ENCODE assay signal across 11 mouse cellular contexts in genomic region chr2:22807312-22807711, GRCm38 (mm10). TPM values are rescaled to one million over a fixed set of nuclear protein-coding genes. Genes with fewer than 3 reads are reported as not detected.
DNase-seq lines count a peak whose midpoint lies in the region; ATAC-seq and TF ChIP-seq lines count a peak whose summit lies in the region.
"Had no signal": no experiment of that assay in that cellular context is flagged by ENCODE, and none has a peak within 500 bp of the region (broad histone marks: within the 10 kb centered on the region; RNA-seq: fewer than 3 reads in every experiment).

No protein-coding gene starts in this region.

- H3K27me3 ChIP-seq in G1E (ENCODE audit: insufficient read depth, low read length) = no peaks in the 10 kb centered on the region
- H3K27me3 ChIP-seq in liver, postnatal 0 days (ENCODE audit: insufficient read depth, low read length) = no peaks in the 10 kb centered on the region
- no peaks in the 10 kb centered on the region for H3K27me3 ChIP-seq in hindbrain, embryonic 16.5 days (replicated peaks; ENCODE audit: control insufficient read depth, insufficient read depth, low read length)
- no peaks in the 10 kb centered on the region for H3K27me3 ChIP-seq in kidney, embryonic 16.5 days (ENCODE audit: insufficient read depth, low read length)

- H3K36me3 ChIP-seq in G1E (replicated peaks) = peaks cover 78% of the 10 kb centered on the region
- no peaks in the 10 kb centered on the region for H3K36me3 ChIP-seq in liver, postnatal 0 days (replicated peaks; ENCODE audit: insufficient read depth, low read length)
- no peaks in the 10 kb centered on the region for H3K36me3 ChIP-seq in hindbrain, embryonic 16.5 days (ENCODE audit: control insufficient read depth, insufficient read depth, low read length)
- H3K36me3 ChIP-seq in kidney, embryonic 16.5 days (ENCODE audit: insufficient read depth, low read length) = no peaks in the 10 kb centered on the region

- 0 out of 2 replicates have a peak, but pooled peaks have one; percentile 35 for ATAC-seq in G1E (ENCODE audit: extremely low read depth, insufficient number of reproducible peaks, low FRiP score, poor library complexity, severe bottlenecking)
- ATAC-seq in liver, postnatal 0 days = peak; percentile 64
- no peak for ATAC-seq in hindbrain, embryonic 16.5 days
- ATAC-seq in kidney, embryonic 16.5 days (ENCODE audit: low FRiP score, low TSS enrichment) = no peak

- H3K9me3 ChIP-seq in G1E (replicated peaks) = no peaks in the 10 kb centered on the region
- no peaks in the 10 kb centered on the region for H3K9me3 ChIP-seq in liver, postnatal 0 days (ENCODE audit: low read length)
- H3K9me3 ChIP-seq in hindbrain, embryonic 16.5 days (ENCODE audit: control insufficient read depth, low read length) = no peaks in the 10 kb centered on the region
- H3K9me3 ChIP-seq in kidney, embryonic 16.5 days (ENCODE audit: low read length) = no peaks in the 10 kb centered on the region

- WGBS in liver, postnatal 0 days (ENCODE audit: insufficient replicate concordance) = 22% methylated on average over 1 of the region's 1 CpGs
- WGBS in hindbrain, embryonic 16.5 days = 56% methylated on average over 1 of the region's 1 CpGs
- 23% methylated on average over 1 of the region's 1 CpGs for WGBS in kidney, embryonic 16.5 days

- peak; percentile 66 for DNase-seq in B cell, adult 2 months
- DNase-seq in G1E (ENCODE audit: low spot score) = peak; percentile 20
- DNase-seq in liver, postnatal 0 days = no peak
- peak; percentile 81 to 83 for DNase-seq in spleen, postnatal 36 days (ENCODE audit: low spot score in 2 of 2)
- DNase-seq in frontal cortex, postnatal 14 days (ENCODE audit: low spot score in 2 of 2) = no peak
- DNase-seq: adrenal gland, postnatal 36 days; cerebellum, adult 9-11 months; heart, postnatal 14 days had no signal

- no peak overlapping the region for H3K4me2 ChIP-seq in liver, postnatal 0 days (ENCODE audit: low read depth, low read length)
- no peak overlapping the region for H3K4me2 ChIP-seq in hindbrain, embryonic 16.5 days (ENCODE audit: low read length)
- no peak overlapping the region for H3K4me2 ChIP-seq in kidney, embryonic 16.5 days (replicated peaks; ENCODE audit: low read depth, low read length)

- 0 out of 2 replicates have a peak, but pooled peaks have one; percentile 15 for TF ChIP-seq EP300 in liver, postnatal 0 days (IDR thresholded peaks at IDR 0.05; ENCODE audit: low read depth)

- peak overlapping the region; percentile 49 for H3K27ac ChIP-seq in liver, postnatal 0 days (ENCODE audit: low read depth)
- H3K27ac ChIP-seq in hindbrain, embryonic 16.5 days (ENCODE audit: low read depth, low read length) = no peak overlapping the region
- no peak overlapping the region for H3K27ac ChIP-seq in kidney, embryonic 16.5 days (ENCODE audit: low read length)
- H3K27ac ChIP-seq: kidney, postnatal 0 days had no signal

- H3K9ac ChIP-seq in liver, postnatal 0 days (replicated peaks) = no peak overlapping the region
- H3K9ac ChIP-seq in hindbrain, embryonic 16.5 days (ENCODE audit: low read depth, low read length) = no peak overlapping the region
- H3K9ac ChIP-seq in kidney, embryonic 16.5 days (replicated peaks; ENCODE audit: low read length) = no peak overlapping the region

- no peak for TF ChIP-seq CTCF in G1E (IDR thresholded peaks at IDR 0.05; ENCODE audit: low read depth, low read length)
- TF ChIP-seq CTCF in liver, postnatal 0 days (IDR thresholded peaks at IDR 0.05; ENCODE audit: low read depth) = no peak

- no peak overlapping the region for H3K4me3 ChIP-seq in G1E (ENCODE audit: low read depth, low read length)
- no peak overlapping the region for H3K4me3 ChIP-seq in liver, postnatal 0 days (ENCODE audit: low read depth, low read length)
- H3K4me3 ChIP-seq in hindbrain, embryonic 16.5 days (ENCODE audit: low read length) = no peak overlapping the region
- H3K4me3 ChIP-seq in kidney, embryonic 16.5 days (ENCODE audit: low read length) = no peak overlapping the region

- peaks cover 61% of the 10 kb centered on the region for H3K4me1 ChIP-seq in G1E (ENCODE audit: insufficient read depth, low read depth, low read length)
- peaks cover 10% of the 10 kb centered on the region for H3K4me1 ChIP-seq in liver, postnatal 0 days (ENCODE audit: insufficient read depth)
- no peaks in the 10 kb centered on the region for H3K4me1 ChIP-seq in hindbrain, embryonic 16.5 days (ENCODE audit: control insufficient read depth, insufficient read depth, low read depth, low read length)
- no peaks in the 10 kb centered on the region for H3K4me1 ChIP-seq in kidney, embryonic 16.5 days (ENCODE audit: insufficient read depth, low read length)

RNA-seq across cellular contexts. Expression of gene Apbb1ip, which starts 33.4 kb away (rescaled TPM):
- total RNA-seq in G1E (2014; fragmentation: Nextera tagmentation) (87.0 and 108 TPM in 2 replicates), G1E (2017) (11.4 and 13.6 TPM in 2 replicates)
- 78.2 and 83.9 TPM in 2 replicates for polyA plus RNA-seq in G1E (2012)
- 7.7 and 11.3 TPM in 2 replicates for polyA plus RNA-seq in liver, postnatal 0 days (2015; fragmentation: Nextera tagmentation; extraction: Ambion mirVana)
- 0.86 and 2.1 TPM in 2 replicates for polyA plus RNA-seq in hindbrain, embryonic 16.5 days (2015; fragmentation: Nextera tagmentation; extraction: Ambion mirVana)
- polyA plus RNA-seq in kidney, embryonic 16.5 days (2015; fragmentation: Nextera tagmentation; extraction: Ambion mirVana) = 1.7 and 1.8 TPM in 2 replicates

Comparison
In these comparisons a context has a peak if more than half of its experiments do, and no peak if none do; other contexts are left out.
1. DNase-seq: peak in B cell, adult 2 months (2 of 2), G1E (single experiment) and spleen, postnatal 36 days (2 of 2); none in liver, postnatal 0 days (single experiment) and frontal cortex, postnatal 14 days (0 of 2).
2. ATAC-seq: peak in G1E (single experiment) and liver, postnatal 0 days (single experiment); none in hindbrain, embryonic 16.5 days (single experiment) and kidney, embryonic 16.5 days (single experiment).